Mouse (Mus musculus): ENCODE results near the gene Nfia. TPM values are rescaled to one million over a fixed set of nuclear protein-coding genes. Genes with fewer than 3 reads are reported as not detected.

Gene Nfia
- polyA plus RNA-seq, 1 experiment from 2014 or later = 21.3 TPM

DNA sequence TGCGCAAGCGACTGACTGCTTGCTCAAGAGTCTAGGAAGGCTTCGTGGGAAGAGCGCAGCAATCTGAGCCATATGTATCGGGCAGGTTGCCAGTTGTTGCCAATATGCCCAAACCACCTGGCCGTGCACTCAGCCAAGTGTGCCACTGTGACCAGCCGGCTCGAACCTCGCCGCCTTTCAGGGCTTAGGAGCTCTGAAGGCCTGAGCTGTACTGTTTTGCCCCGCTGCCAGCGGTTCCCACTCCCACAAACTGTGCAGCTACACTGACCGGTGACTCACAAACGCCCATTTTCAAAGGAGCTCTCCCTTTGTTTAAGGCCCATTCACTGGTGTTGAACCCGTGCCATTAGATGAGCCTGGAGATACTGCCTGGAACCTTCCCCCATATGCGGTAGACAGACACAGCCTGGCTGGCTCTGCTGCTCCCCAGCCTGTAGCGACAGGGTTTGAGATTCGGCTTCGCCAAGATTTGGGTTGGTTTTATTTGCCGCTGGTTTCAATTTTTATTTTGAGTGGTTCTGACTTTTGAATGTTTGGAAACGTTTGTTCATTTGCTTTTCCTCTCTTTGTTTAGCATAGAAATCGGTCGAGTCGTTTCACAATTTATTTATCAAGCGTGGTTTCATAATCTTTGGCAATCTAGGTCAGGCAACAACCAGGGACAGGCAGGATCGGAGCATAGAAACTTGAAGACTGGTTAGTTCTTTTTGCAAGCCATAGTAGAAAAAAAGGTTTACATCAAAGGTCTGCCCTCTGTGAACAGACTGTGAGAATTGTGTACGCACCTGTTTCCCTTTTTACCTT, 138.4 kb downstream of the Nfia start:
- peaks cover 8% of the 10 kb centered on the region; the same call in 1 of the 2 replicates for H3K4me1 ChIP-seq
- no peaks in the 10 kb centered on the region for H3K27me3 ChIP-seq (ENCODE audit: low read depth, poor library complexity, severe bottlenecking)
- H3K9me3 ChIP-seq (replicated peaks) = no peaks in the 10 kb centered on the region
- H3K27ac ChIP-seq = no peak overlapping the region
- 95% methylated on average over 27 of the region's 27 CpGs for WGBS
- no peak overlapping the region for H3K4me3 ChIP-seq
- no peak for DNase-seq (ENCODE audit: low spot score)
- no peaks in the 10 kb centered on the region for H3K36me3 ChIP-seq

DNA sequence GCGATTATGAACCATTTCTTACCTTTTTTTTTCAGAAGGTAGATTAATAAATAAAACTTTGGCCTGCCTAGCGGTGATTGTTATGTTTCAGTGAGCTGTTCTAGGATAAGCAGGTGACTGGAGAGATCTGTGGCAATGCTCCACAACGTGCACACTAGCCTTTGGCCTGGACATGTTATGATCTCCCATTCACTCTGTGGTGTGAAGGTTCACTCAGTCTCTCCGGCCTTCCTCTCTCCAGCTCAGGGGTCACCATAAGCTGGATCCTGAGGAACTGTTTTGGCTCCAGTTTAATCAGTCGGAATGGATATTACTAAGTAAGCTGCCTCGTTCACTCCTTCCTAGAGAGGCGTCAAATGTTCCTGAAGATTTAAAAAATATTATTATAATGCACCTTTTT, 139.2 kb downstream of the Nfia start:
- Histone ChIP-seq H3K9me3 (replicated peaks) (no peaks in the 10 kb centered on the region), H3K4me3 (no peak overlapping the region), H3K36me3 (no peaks in the 10 kb centered on the region), H3K4me1 (peaks cover 4% of the 10 kb centered on the region; the same call in 1 of the 2 replicates), H3K27me3 (ENCODE audit: low read depth, poor library complexity, severe bottlenecking) (no peaks in the 10 kb centered on the region), H3K27ac (no peak overlapping the region)
- no peak for DNase-seq (ENCODE audit: low spot score)
- WGBS = 94% methylated on average over 7 of the region's 7 CpGs

DNA sequence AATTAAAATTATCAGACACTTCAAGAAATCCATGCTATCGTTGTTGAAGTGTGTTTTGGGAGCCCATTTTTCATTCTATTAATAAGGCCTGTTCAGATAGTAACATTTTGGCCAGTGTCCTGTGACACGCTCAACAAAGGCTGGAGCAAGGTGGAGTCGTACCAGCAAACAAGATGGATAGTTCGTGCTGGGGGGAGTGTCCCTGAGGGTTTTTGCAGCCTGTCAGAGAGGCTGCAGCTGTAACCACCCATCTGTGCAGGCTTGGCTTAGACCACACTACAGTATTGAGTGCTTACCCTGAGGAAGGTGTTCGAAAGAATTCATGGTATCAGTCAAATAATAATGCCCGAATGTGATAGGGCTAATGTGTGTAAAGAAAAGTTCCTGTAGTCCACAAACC, 139.6 kb downstream of the Nfia start:
- H3K27ac ChIP-seq = no peak overlapping the region
- no peak overlapping the region for H3K4me3 ChIP-seq
- H3K36me3 ChIP-seq = no peaks in the 10 kb centered on the region
- H3K27me3 ChIP-seq (ENCODE audit: low read depth, poor library complexity, severe bottlenecking) = no peaks in the 10 kb centered on the region
- no peaks in the 10 kb centered on the region for H3K9me3 ChIP-seq (replicated peaks)
- WGBS = 90% methylated on average over 6 of the region's 6 CpGs
- DNase-seq (ENCODE audit: low spot score) = no peak
- peaks cover 4% of the 10 kb centered on the region; the same call in 1 of the 2 replicates for H3K4me1 ChIP-seq

GRCm38 (mm10) chr4:97912560-97912959, 140.0 kb downstream of the Nfia start:
- Histone ChIP-seq H3K27ac (no peak overlapping the region), H3K9me3 (replicated peaks) (no peaks in the 10 kb centered on the region), H3K4me3 (no peak overlapping the region), H3K4me1 (peaks cover 4% of the 10 kb centered on the region; the same call in 1 of the 2 replicates), H3K36me3 (no peaks in the 10 kb centered on the region), H3K27me3 (ENCODE audit: low read depth, poor library complexity, severe bottlenecking) (no peaks in the 10 kb centered on the region)
- no peak for DNase-seq (ENCODE audit: low spot score)
- whole genome bisulfite sequencing = 95% methylated on average over 11 of the region's 11 CpGs

- 95% methylated on average over 2 of the region's 2 CpGs for WGBS
- Histone ChIP-seq H3K9me3 (replicated peaks) (no peaks in the 10 kb centered on the region), H3K27me3 (ENCODE audit: low read depth, poor library complexity, severe bottlenecking) (no peaks in the 10 kb centered on the region), H3K27ac (no peak overlapping the region), H3K4me1 (no peaks in the 10 kb centered on the region), H3K36me3 (no peaks in the 10 kb centered on the region), H3K4me3 (no peak overlapping the region)
- no peak for DNase-seq (ENCODE audit: low spot score)
Measured at GRCm38 (mm10) chr4:97914348-97914747, 141.8 kb downstream of the Nfia start.

DNA sequence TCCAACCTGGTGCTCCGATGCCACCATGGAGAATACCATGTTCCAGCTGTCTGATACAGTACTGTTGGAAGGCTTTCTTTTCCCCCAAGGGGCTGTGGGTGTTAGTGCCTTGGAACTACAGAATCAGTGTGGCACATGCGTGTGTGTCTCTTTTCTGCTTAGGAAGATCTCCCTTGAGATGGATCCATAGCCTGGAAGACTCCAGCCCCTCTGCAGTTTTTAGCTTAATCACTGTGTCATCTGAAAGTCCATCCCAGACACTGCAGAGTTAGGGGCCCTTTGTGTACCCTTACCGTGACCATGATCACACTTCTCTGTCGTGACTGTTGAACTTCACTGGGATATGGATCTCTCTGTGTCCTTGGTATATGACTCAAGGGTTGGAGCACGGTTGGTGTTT, 142.2 kb downstream of the Nfia start:
- H3K9me3 ChIP-seq (replicated peaks) = no peaks in the 10 kb centered on the region
- WGBS = 91% methylated on average over 5 of the region's 5 CpGs
- H3K27me3 ChIP-seq (ENCODE audit: low read depth, poor library complexity, severe bottlenecking) = no peaks in the 10 kb centered on the region
- DNase-seq (ENCODE audit: low spot score) = no peak
- no peaks in the 10 kb centered on the region for H3K36me3 ChIP-seq
- no peak overlapping the region for H3K4me3 ChIP-seq
- no peaks in the 10 kb centered on the region for H3K4me1 ChIP-seq
- H3K27ac ChIP-seq = no peak overlapping the region

DNA sequence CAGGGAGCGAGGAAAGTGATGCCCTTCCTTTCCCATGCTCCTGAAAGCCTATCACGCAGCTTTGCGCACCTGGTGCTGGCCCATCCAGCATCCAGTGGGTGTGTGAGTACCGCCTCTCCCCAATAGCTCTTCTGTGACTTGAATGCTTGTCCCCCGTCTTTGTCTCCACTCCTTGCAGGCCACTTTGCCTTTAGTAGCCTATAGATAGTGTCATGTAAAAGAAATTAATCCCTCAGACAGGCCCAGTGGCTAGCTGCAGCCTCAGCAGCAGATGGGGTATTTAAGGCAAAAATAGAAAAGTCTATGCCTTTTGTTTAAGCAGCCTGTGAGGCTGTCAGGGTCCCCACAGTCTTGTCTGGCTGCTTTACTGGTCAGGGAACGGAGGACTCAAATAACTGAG, 145.0 kb downstream of the Nfia start:
- Histone ChIP-seq H3K36me3 (no peaks in the 10 kb centered on the region), H3K4me1 (peaks cover 4% of the 10 kb centered on the region; the same call in 1 of the 2 replicates), H3K9me3 (replicated peaks) (no peaks in the 10 kb centered on the region), H3K4me3 (no peak overlapping the region), H3K27me3 (ENCODE audit: low read depth, poor library complexity, severe bottlenecking) (no peaks in the 10 kb centered on the region), H3K27ac (no peak overlapping the region)
- 82% methylated on average over 6 of the region's 6 CpGs for WGBS
- DNase-seq (ENCODE audit: low spot score) = no peak

GRCm38 (mm10) chr4:97918675-97919074, 146.1 kb downstream of the Nfia start:
- H3K27ac ChIP-seq = no peak overlapping the region
- H3K36me3 ChIP-seq = no peaks in the 10 kb centered on the region
- H3K9me3 ChIP-seq (replicated peaks) = no peaks in the 10 kb centered on the region
- no peaks in the 10 kb centered on the region for H3K27me3 ChIP-seq (ENCODE audit: low read depth, poor library complexity, severe bottlenecking)
- H3K4me3 ChIP-seq = no peak overlapping the region
- DNase-seq (ENCODE audit: low spot score) = no peak
- H3K4me1 ChIP-seq = peaks cover 4% of the 10 kb centered on the region; the same call in 1 of the 2 replicates
- 63% methylated on average over 3 of the region's 3 CpGs for WGBS

- no peak for DNase-seq (ENCODE audit: low spot score)
- Histone ChIP-seq H3K4me1 (peaks cover 4% of the 10 kb centered on the region; the same call in 1 of the 2 replicates), H3K27ac (no peak overlapping the region), H3K9me3 (replicated peaks) (no peaks in the 10 kb centered on the region), H3K4me3 (no peak overlapping the region), H3K27me3 (ENCODE audit: low read depth, poor library complexity, severe bottlenecking) (no peaks in the 10 kb centered on the region), H3K36me3 (no peaks in the 10 kb centered on the region)
- WGBS = 87% methylated on average over 2 of the region's 2 CpGs
Measured at GRCm38 (mm10) chr4:97919773-97920172, 147.2 kb downstream of the Nfia start.

- H3K36me3 ChIP-seq = no peaks in the 10 kb centered on the region
- H3K27ac ChIP-seq = no peak overlapping the region
- 73% methylated on average over 10 of the region's 10 CpGs for WGBS
- DNase-seq (ENCODE audit: low spot score) = no peak
- no peaks in the 10 kb centered on the region for H3K27me3 ChIP-seq (ENCODE audit: low read depth, poor library complexity, severe bottlenecking)
- peaks cover 5% of the 10 kb centered on the region; the same call in 1 of the 2 replicates for H3K4me1 ChIP-seq
- no peaks in the 10 kb centered on the region for H3K9me3 ChIP-seq (replicated peaks)
- no peak overlapping the region for H3K4me3 ChIP-seq
Measured at GRCm38 (mm10) chr4:97920287-97921079, 147.9 kb downstream of the Nfia start.

DNA sequence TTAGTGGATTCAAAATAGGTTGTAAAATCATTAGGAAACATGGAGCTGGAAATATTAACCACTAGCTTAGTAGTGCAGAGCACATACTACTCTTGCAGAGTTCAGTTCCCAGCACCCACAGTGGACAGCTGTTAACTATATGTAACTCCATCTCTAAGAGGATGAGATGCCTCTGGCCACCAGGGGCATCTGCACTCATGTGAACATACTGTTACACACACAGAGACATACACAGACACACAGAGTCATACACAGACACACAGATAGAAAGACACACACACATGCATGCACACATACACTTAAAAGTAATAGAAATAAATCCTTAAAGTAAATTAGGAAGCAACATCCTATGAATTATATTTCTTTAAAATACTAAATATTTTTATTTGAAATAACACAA, 149.1 kb downstream of the Nfia start:
- no peaks in the 10 kb centered on the region for H3K27me3 ChIP-seq (ENCODE audit: low read depth, poor library complexity, severe bottlenecking)
- H3K4me1 ChIP-seq = peaks cover 9% of the 10 kb centered on the region; the same call in 1 of the 2 replicates
- H3K27ac ChIP-seq = no peak overlapping the region
- no peak for DNase-seq (ENCODE audit: low spot score)
- H3K36me3 ChIP-seq = no peaks in the 10 kb centered on the region
- no peak overlapping the region for H3K4me3 ChIP-seq
- H3K9me3 ChIP-seq (replicated peaks) = no peaks in the 10 kb centered on the region

DNA sequence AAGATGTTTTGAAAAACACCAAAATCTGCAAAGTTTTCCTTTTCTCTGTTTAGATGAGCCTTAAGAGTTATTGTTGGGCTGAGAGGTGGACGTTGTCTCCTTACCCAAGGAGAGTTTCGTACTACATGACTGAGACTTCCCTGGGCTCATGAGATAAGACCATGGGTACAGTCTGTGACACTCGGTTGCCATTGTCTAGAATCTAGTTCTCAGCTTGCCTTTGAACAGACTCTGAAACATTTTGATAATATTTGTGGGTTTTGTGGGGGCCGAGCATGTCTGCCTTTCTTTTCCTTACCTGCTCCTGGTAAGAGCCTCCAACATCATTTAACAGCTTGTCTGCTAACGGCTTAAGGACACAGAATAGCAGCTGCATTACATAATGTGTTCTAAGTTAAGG, 150.7 kb downstream of the Nfia start:
- H3K9me3 ChIP-seq (replicated peaks) = no peaks in the 10 kb centered on the region
- no peaks in the 10 kb centered on the region for H3K36me3 ChIP-seq
- peaks cover 13% of the 10 kb centered on the region; the same call in 1 of the 2 replicates for H3K4me1 ChIP-seq
- no peak overlapping the region for H3K4me3 ChIP-seq
- no peak for DNase-seq (ENCODE audit: low spot score)
- 89% methylated on average over 5 of the region's 5 CpGs for WGBS
- no peak overlapping the region for H3K27ac ChIP-seq
- no peaks in the 10 kb centered on the region for H3K27me3 ChIP-seq (ENCODE audit: low read depth, poor library complexity, severe bottlenecking)

- Histone ChIP-seq H3K36me3 (no peaks in the 10 kb centered on the region), H3K9me3 (replicated peaks) (no peaks in the 10 kb centered on the region), H3K4me3 (no peak overlapping the region), H3K4me1 (peaks cover 13% of the 10 kb centered on the region; the same call in 1 of the 2 replicates), H3K27ac (no peak overlapping the region), H3K27me3 (ENCODE audit: low read depth, poor library complexity, severe bottlenecking) (no peaks in the 10 kb centered on the region)
- no peak for DNase-seq (ENCODE audit: low spot score)
- 90% methylated on average over 8 of the region's 8 CpGs for WGBS
Measured at GRCm38 (mm10) chr4:97923876-97924316, 151.4 kb downstream of the Nfia start.
